Mouse (Mus musculus) gastrocnemius, postnatal 14 days (tissue): ENCODE results near the gene Plce1. TPM values are rescaled to one million over a fixed set of nuclear protein-coding genes. Genes with fewer than 3 reads are reported as not detected.

ENCODE experiments used
- DNase-seq: peaks from one replicate; pipeline ENCODE4 v3.0.0; 2021; ENCODE audit warnings: mixed read lengths
- intact Hi-C: fragments of 180-260 bp; cut with DNase I; formaldehyde crosslinking; loops from one replicate; pipeline ENCODE4 v1.15.1; 2025; ENCODE audit warnings: low total_unique reads
- long read RNA-seq, 2 experiments: library from polyadenylated mRNA; stranded (forward); transcript quantifications; one replicate each; pipeline ENCODE4 v2.0.0; 2021
- total RNA-seq, 2 experiments: library from RNA; stranded (reverse); gene quantifications; 2 replicates each; pipeline ENCODE4 v1.2.3; 2021

Plce1 gene
- 10 to 100 TPM in 1 of 2 experiments, 1 to 10 TPM in 1; 9.6 to 11.0 TPM for total RNA-seq
- long read RNA-seq, experiment 1 = 0 reads
- long read RNA-seq, experiment 2, partial matches to known transcripts = 1 of 3 reads
- long read RNA-seq, experiment 2, other reads (novel, unspliced or antisense) = 2 of 3 reads

DNA sequence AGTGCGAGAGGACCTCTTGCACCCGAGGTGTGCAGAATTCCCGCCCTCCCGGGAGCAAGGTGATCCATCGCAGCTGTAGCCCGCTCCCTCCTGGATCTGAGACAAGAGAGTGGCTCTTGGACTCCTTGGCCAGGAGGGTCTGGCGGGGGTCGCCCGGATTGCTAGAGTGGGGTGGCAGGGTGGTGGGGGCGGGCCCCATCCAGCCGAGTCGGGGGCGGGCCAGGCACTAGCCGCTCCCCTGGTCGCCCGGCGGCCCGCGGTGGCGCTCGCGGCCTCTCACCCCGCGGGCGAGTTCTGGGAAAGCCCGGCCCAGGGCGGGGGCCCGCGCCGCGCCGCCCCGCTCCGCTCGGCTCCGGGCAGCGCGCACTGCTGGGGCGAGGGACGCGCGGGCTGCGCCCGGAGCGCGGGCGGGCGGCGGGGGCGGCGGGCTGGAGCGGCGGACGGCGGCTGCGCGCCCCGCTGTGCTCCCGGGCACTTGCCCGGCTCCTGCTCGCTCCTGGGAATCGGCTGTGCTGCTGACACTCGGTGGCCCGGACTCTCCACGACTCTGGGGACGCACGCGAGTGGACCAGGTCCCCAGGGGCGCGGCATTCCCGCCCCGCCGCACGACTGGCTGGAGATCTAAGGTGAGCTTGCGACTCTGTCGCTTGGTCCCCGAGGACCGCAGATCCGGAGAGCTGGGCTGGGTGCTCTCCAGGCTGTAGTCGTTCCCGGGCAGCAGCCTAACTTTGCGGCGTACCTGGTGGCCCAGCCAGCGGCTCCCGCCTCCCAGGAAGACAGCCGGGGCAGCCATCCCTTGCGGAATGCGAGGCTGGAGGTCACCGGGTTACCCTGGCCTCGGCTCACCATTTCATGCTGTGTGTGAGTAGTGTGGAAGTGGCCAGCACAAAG is at the start of gene Plce1:
Plce1 (plus strand) TSS at position 379 of the 891 bp plus-strand sequence.
- intact Hi-C loops = no loop called here
- peak; percentile 57 for DNase-seq

DNA sequence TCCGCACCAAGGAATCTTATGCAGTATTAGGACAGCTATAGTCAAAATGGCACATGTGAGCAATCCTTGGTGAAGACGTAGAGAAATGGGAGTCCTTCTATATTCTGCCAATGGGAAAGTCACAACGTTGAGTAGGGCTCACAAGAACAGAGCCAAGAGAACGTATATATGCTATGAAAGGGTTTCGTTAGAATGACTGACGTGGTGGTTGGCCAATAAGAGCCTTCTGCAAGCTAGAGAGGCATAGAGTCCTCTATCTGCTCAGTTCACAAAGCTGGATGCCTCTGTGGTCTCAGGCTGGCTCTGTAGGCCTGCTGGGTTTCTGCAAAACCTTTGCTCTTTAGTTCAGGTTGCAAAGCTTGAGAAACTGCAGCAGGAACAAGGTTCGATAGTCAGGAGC is 49.6 kb upstream of the Plce1 start:
- intact Hi-C loops = no loop called here

GRCm38 (mm10) chr19:38432021-38432420 is 48.9 kb upstream of the Plce1 start:
- intact Hi-C loops = no loop called here
- no peak for DNase-seq

More for the DNA sequence above, 49.6 kb upstream of the Plce1 start:
- no peak for DNase-seq

DNA sequence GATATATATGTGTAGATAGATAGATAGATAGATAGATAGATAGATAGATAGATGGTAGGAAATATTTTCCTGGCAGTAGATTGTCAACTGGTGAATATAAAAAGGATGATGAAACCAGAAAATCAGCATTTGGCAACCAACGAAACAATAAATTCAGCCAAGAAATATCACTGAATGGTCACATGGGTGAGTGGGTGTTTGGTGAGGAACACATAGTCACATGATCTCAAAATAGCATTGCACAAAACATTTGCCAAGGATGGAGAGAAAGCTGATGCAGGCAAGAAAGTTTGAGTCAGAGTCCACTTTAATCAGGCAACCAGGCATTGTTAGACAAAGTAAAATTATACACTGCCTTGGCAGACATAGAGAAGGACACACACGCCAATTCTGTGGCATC is 47.5 kb upstream of the Plce1 start:
- intact Hi-C loops = no loop called here
- DNase-seq = no peak

GRCm38 (mm10) chr19:38435221-38435620 is 45.7 kb upstream of the Plce1 start:
- no peak for DNase-seq
- intact Hi-C loops = no loop called here

GRCm38 (mm10) chr19:38441860-38442259 is 39.0 kb upstream of the Plce1 start:
- intact Hi-C loops = no loop called here
- DNase-seq = no peak

DNA sequence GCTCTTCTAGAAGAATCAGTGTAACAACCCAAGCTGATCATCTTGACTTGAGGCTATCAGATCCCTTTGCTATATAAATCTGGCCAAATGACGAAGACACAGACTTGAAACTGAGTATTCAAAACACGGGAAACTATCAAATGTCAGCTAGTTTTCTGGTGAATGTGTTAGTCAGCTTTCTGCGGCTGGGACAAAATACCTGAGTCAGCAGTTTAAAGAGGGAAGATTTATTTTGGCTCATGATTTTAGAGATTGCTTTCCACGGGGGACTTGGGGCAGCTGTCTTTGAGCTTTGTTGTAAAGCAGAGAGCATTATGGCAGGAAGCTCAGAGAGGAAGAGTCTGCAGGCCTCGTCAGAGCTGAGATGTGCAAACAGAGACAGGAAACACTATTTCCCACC is 35.2 kb upstream of the Plce1 start:
- DNase-seq = no peak
- intact Hi-C loops = no loop called here

DNA sequence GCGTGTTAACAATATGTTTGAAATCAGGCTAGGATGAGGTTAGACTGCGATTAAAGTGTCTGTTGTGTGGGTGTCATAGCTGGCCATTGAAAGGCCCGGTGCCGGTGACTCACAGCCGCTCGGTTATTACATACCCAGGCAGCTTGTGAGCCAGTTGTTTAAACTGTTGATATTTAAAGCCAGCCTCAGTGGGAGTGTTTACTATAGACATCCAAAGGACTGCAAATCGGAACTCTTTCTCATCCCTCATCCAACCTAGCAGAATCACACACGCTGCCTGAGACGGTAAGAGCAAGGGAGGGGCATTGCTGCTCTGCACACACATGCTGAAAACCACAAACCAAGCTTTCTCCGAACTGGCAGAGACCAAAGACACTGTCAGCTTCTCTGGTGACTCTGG is 25.7 kb upstream of the Plce1 start:
- intact Hi-C loops = no loop called here
- DNase-seq = no peak

- DNase-seq = no peak
- intact Hi-C loops = no loop called here
Observed at GRCm38 (mm10) chr19:38458996-38459395, 21.9 kb upstream of the Plce1 start.

DNA sequence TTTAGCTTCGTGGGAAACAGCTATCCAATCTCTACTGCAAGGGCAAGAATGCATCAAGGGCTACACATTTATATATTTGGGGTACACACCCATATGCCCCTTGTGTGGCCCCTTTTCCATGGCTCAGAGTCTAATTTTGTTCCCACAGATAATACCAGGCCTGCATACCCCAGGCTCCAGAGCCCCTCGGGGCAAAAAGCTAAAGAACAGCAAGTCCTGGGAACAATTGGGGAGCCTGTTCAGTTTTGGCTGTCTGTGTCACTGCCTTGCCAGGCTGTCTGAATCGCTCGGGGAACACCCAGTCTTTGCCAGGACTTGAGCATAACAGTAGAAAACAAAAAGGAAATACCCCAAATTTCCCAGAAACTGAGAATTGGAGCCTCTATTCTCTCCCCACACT is 20.2 kb upstream of the Plce1 start:
- intact Hi-C loops = no loop called here
- DNase-seq = no peak

DNA sequence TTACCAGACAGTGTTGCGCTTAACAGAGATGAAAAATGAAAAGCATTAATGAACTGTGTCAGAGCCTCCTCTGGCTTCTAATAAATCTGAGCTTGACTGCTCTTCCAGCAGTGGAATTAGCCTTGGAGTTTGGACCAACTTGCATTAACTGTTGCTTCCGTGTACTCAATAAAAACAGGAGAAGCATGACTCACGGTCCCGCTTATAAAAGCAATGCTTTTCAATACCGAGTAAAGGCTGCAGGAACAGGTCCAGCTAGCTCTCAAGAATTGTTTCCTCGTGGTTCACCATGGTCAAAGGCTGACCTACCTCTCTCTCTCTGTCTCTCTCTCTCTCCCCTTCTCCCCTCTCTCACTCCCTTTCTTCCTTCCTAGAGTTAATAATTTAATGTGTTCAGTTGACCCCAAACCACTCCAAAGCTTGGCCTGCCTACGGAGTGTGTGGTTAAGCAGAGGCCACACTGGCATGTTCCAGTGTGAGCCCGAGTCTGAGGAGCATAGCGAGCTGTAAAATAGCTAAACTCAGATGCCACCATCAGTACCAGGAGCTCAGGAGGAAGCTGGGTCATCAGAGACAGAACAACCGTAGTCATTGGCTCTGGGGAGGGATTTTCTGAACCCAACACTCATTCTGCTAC is 10.5 kb upstream of the Plce1 start:
- DNase-seq = no peak
- intact Hi-C loops = no loop called here

- intact Hi-C loops = no loop called here
Observed at GRCm38 (mm10) chr19:38475394-38475793, 5.5 kb upstream of the Plce1 start.

DNA sequence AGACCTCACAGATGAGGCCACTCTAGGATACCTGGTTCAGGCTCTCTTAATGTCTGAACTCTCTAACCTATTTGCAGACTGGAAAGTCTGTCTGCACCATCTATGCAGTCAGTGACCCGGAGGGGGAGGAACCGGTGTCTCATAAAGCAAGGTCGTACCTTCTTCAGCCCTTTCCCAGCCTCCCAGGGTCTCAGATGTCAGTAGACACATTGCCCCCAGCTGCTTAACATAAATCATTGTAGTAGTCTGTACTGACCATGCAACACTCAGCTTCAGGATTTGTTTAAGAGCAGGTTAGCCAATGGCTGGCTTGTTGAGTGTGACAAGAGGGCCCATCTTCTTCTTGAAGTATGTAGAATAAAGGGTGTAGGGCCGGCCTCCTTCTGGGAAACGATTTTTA is 2.6 kb upstream of the Plce1 start:
- intact Hi-C loops = no loop called here
- DNase-seq = no peak

More at GRCm38 (mm10) chr19:38475394-38475793, 5.5 kb upstream of the Plce1 start:
- no peak for DNase-seq

- intact Hi-C loops = no loop called here
- peak; percentile 45 for DNase-seq
Observed at GRCm38 (mm10) chr19:38478948-38479347, 2.0 kb upstream of the Plce1 start.

DNA sequence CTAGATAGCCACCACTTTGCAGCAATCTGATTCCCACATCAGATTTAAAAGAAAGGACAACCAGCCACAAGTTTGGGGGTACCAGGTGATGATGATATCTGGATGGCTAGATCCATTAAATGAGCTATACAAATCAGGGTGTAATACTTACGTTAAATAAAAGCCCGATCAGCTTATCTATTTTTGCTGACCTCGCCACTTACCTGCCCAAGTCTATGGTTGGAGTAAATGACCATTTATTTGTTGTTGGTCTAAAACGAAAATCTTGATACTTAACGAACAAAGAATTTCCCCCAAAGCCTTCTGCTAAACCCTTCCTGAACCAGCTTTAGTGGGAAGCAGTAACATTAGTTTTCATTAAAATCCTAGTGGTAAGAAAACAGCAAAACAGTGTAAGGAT is 1.4 kb upstream of the Plce1 start:
- intact Hi-C loops = no loop called here
- no peak for DNase-seq

DNA sequence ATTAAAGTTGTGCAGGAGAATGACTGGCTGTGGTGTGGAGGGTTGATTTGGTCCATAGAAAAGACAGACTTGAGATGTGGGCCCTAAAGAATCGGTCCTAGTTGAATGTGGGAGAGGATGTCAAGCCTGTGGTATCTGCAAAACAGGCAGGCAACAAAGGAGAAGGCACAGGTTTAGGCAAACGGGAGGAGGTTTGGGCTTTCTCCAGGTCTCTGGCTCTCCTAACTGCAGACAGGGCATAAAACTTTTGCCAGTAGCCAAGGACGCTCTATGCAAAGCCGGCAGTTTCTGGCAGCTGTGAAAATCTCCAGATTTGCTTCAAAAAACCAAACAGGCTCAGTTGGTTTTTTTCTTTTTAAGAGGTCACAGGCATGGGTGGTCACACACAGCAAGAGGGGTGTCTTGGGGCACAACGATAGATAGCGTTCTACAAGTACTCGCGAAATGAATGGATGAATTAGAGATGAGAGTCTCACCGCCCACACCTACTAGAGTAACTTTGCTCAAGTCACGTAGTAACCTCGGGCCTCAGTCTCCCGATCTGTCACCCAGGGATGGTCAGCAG is 671 bp upstream of the Plce1 start:
- no peak for DNase-seq
- intact Hi-C loops = no loop called here

DNA sequence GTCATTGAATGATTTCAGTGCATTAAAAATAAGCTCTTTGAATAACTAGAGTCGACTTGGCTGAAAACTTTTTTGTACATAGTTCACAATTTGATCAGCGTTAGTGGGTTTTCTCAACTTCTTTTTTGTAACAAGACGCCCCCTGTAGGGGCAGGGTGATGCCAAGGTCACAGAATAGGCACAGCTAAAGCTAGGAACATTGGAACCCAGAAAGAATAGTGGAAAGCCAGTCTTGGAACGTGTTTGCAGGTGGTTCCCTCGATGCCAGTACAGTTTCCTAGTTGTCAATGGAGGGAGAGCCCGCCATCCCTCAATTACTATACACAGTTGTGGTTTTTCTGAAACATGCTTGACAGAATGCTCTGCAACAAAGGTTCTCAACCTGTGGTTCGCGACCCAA is 997 bp downstream of the Plce1 start:
- intact Hi-C loops = no loop called here
- no peak for DNase-seq

GRCm38 (mm10) chr19:38482406-38483181 is 1.7 kb downstream of the Plce1 start:
- DNase-seq = no peak
- intact Hi-C loops = no loop called here

DNA sequence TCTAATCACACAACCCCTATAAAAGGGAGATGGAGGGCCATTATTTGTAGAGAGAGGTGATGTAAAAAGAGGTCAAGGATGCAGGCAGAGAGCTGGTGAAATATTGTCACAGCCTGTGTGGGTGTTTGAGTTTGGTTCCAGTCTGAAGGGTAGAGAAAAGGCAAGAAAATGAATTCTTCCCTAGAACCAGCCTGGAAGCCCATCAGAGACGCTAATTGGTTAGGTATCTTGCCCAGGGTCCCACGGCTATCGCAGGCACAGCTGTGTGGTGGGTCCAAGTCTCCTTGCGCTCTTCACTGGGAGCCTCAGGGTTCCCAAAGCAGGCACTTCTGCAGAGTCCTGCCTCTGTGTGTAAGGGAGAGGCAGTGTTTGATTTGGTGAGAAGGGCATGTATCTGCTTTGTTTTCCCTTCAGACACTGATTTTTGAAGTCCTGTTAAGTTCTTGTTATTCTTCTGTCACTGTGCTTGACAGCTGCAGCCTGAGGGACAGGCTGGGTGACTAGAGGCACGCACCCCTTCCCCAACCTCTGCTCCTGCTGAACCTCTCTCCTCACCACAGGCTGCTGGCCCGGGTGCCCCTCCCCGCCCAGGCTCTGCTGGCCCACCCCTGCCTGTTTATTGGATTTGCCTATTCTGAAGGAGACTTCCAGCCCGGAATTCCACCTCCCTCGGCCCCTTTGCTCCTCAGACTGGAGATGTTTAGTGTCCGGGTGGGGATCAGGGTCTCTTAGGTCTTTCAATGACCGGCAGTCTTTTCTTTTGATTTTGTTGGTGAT is 5.1 kb downstream of the Plce1 start:
- no peak for DNase-seq
- intact Hi-C loops = no loop called here
